14 mouse cellular contexts compared by ENCODE assay signal in the genomic region with DNA sequence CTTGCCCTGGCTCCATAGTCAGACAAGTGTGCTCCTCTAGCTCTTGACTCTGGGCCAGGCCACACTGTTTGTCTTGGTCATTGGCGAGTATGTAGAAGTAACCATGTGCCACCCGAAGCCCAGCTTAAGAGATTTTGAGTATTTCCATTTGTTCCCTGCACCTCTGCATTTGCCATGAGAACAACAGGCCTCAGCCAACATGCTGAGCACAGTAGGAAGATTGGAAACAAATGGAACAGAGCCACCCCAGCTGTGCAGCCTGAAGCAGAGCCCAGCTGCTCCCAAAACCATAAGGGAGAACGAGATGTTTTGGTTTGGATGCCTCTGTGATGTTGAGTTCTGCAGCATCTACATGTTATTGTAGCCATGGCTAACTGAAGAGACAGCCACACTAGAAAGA.
DNase-seq lines count a peak whose midpoint lies in the region.
"Had no signal": no experiment of that assay in that cellular context is flagged by ENCODE, and none has a peak within 500 bp of the region (broad histone marks: within the 10 kb centered on the region; RNA-seq: fewer than 3 reads in every experiment).

No protein-coding gene starts in this region.

- peak; percentile 17 for DNase-seq in gastrocnemius, postnatal 25 days
- no peak for DNase-seq in gastrocnemius, postnatal 36 days
- peak; percentile 9 for DNase-seq in layer of hippocampus, adult 9-11 months
- no peak for DNase-seq in layer of hippocampus, adult 8-10 months (ENCODE audit: low spot score in 2 of 2)
- peak; percentile 18 for DNase-seq in brain, adult 2 months (ENCODE audit: low read depth, low spot score)
- DNase-seq in heart, postnatal 14 days, result peak; percentile 28 to 34
- DNase-seq in layer of hippocampus, adult 18-20 months (ENCODE audit: low spot score in 2 of 2), result no peak
- DNase-seq: adrenal gland, postnatal 25 days; cerebellum, adult 9-10 months; kidney, adult 8-10 months; kidney, postnatal 25 days; right cerebral cortex, adult 18-20 months; right cerebral cortex, postnatal 4 days; thymus, postnatal 25 days had no signal

- intact Hi-C loops in gastrocnemius, postnatal 36 days (cut with DNase I), result no loop called here
- intact Hi-C loops in heart, postnatal 14 days (cut with DNase I), result no loop called here

Comparison
In these comparisons a context has a peak if more than half of its experiments do, and no peak if none do; other contexts are left out.
1. DNase-seq: peak in gastrocnemius, postnatal 25 days (single experiment), layer of hippocampus, adult 9-11 months (single experiment), brain, adult 2 months (single experiment) and heart, postnatal 14 days (2 of 2); none in gastrocnemius, postnatal 36 days (0 of 2), layer of hippocampus, adult 8-10 months (0 of 2) and layer of hippocampus, adult 18-20 months (0 of 2).